Mouse (Mus musculus) cortical plate, adult 2 months (tissue): ENCODE data around the gene Vmp1.

ENCODE experiments used
- CTCF ChIP-seq: fragments of 200-500 bp; IDR thresholded peaks from 2 replicates; pipeline ENCODE4 v1.5.1; 2011; ENCODE audit warnings: mild to moderate bottlenecking, control low read depth, low read length; ENCODE audit not compliant: insufficient read depth; ENCODE audit errors: extremely low read depth
- POLR2A ChIP-seq: fragments of 200-500 bp; IDR thresholded peaks from 2 replicates; pipeline ENCODE4 v1.6.1; 2011; ENCODE audit warnings: mild to moderate bottlenecking, low read length, control low read depth; ENCODE audit not compliant: insufficient read depth; ENCODE audit errors: extremely low read depth

- TF ChIP-seq CTCF = no peak
- no peak for TF ChIP-seq POLR2A
Observed at GRCm38 (mm10) chr11:86585598-86585984, 98.0 kb downstream of the Vmp1 start.
